Mouse (Mus musculus) liver, embryonic 12.5 days (tissue): ENCODE measurements around the gene Adamtsl3. TPM values are rescaled to one million over a fixed set of nuclear protein-coding genes. Genes with fewer than 3 reads are reported as not detected.

Experiments used
- ATAC-seq: fragments of 200-750 bp; cut with Nextera tagmentation; 2 replicates; pipeline ENCODE4 v1.8.0; 2017; ENCODE audit warnings: moderate number of reproducible peaks, mild to moderate bottlenecking, moderate library complexity
- H3K27ac ChIP-seq: fragments of 300-500 bp; sonication (generic); 2 replicates; pipeline ENCODE4 v1.5.1; 2016; ENCODE audit warnings: mild to moderate bottlenecking
- H3K27me3 ChIP-seq: fragments of 300-500 bp; sonication (generic); replicated peaks from 2 replicates; pipeline ENCODE4 v1.6.1; 2016; ENCODE audit warnings: mild to moderate bottlenecking, moderate library complexity
- H3K36me3 ChIP-seq: fragments of 300-500 bp; sonication (generic); 2 replicates; pipeline ENCODE4 v1.6.1; 2016; ENCODE audit warnings: mild to moderate bottlenecking, moderate library complexity
- H3K4me1 ChIP-seq: fragments of 300-500 bp; sonication (generic); 2 replicates; pipeline ENCODE4 v1.6.1; 2016
- H3K4me2 ChIP-seq: fragments of 300-500 bp; sonication (generic); 2 replicates; pipeline ENCODE4 v1.6.1; 2016; ENCODE audit warnings: mild to moderate bottlenecking, moderate library complexity
- H3K4me3 ChIP-seq: fragments of 300-500 bp; sonication (generic); 2 replicates; pipeline ENCODE4 v1.5.1; 2016; ENCODE audit warnings: mild to moderate bottlenecking, moderate library complexity
- H3K9ac ChIP-seq: fragments of 300-500 bp; sonication (generic); 2 replicates; pipeline ENCODE4 v1.6.1; 2016; ENCODE audit warnings: mild to moderate bottlenecking, moderate library complexity
- H3K9me3 ChIP-seq: fragments of 300-500 bp; sonication (generic); replicated peaks from 2 replicates; pipeline ENCODE4 v1.6.1; 2016; ENCODE audit warnings: mild to moderate bottlenecking, moderate library complexity
- WGBS: fragments of 180-500 bp; shearing (Covaris S2); methylation state at CpG from one replicate; pipeline ENCODE4 v1.1.7; 2016; ENCODE audit not compliant: insufficient replicate concordance; 5-methylcytosine and 5-hydroxymethylcytosine counted together
- polyA plus RNA-seq: library from polyadenylated mRNA; unstranded; fragments of >200 nt; fragmentation: Nextera tagmentation; extraction: Ambion mirVana; gene quantifications from 2 replicates; pipeline ENCODE4 v1.2.1, GENCODE M21; 2016

The Adamtsl3 gene
- polyA plus RNA-seq, 1 experiment from 2014 or later = 0.25 TPM

GRCm38 (mm10) chr7:82429447-82429846 lies 94.0 kb downstream of the Adamtsl3 start:
- Histone ChIP-seq H3K27me3 (no peaks in the 10 kb centered on the region), H3K9ac (no peak overlapping the region), H3K27ac (no peak overlapping the region), H3K9me3 (no peaks in the 10 kb centered on the region), H3K4me1 (no peaks in the 10 kb centered on the region), H3K36me3 (no peaks in the 10 kb centered on the region), H3K4me3 (no peak overlapping the region), H3K4me2 (no peak overlapping the region)
- WGBS = 20% methylated on average over 4 of the region's 4 CpGs
- no peak for ATAC-seq

GRCm38 (mm10) chr7:82431572-82431971 lies 96.1 kb downstream of the Adamtsl3 start:
- no peaks in the 10 kb centered on the region for H3K4me1 ChIP-seq
- no peak overlapping the region for H3K9ac ChIP-seq
- no peak overlapping the region for H3K27ac ChIP-seq
- no peak overlapping the region for H3K4me2 ChIP-seq
- ATAC-seq = no peak
- 39% methylated on average over 2 of the region's 2 CpGs for WGBS
- H3K9me3 ChIP-seq = no peaks in the 10 kb centered on the region
- H3K4me3 ChIP-seq = no peak overlapping the region
- H3K27me3 ChIP-seq = no peaks in the 10 kb centered on the region
- no peaks in the 10 kb centered on the region for H3K36me3 ChIP-seq

DNA sequence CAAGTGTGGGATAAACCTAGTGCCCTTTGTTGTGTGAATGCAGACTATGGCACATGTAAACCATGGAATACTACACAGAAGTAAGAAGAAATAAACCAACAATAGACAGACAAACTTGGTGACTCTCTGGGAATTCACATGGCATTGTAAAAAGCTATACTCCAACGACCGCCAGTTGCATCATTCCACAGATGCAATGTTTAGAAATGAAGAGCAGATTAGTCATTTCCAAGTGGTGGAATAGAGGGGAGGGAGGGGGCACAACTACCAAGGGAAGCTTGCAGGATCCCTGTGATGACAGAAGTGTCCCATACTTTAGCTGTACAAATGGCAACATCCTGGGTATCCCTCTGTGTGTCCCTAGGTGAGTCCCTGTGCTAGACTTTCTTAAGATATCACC lies 97.7 kb downstream of the Adamtsl3 start:
- H3K4me3 ChIP-seq = no peak overlapping the region
- H3K9me3 ChIP-seq = no peaks in the 10 kb centered on the region
- no peak for ATAC-seq
- H3K4me2 ChIP-seq = no peak overlapping the region
- no peak overlapping the region for H3K9ac ChIP-seq
- H3K27ac ChIP-seq = no peak overlapping the region
- H3K4me1 ChIP-seq = no peaks in the 10 kb centered on the region
- H3K36me3 ChIP-seq = no peaks in the 10 kb centered on the region
- no peaks in the 10 kb centered on the region for H3K27me3 ChIP-seq
- 68% methylated on average over 2 of the region's 2 CpGs for WGBS

- no peak for ATAC-seq
- Histone ChIP-seq H3K36me3 (no peaks in the 10 kb centered on the region), H3K4me2 (no peak overlapping the region), H3K4me1 (no peaks in the 10 kb centered on the region), H3K27ac (no peak overlapping the region), H3K27me3 (no peaks in the 10 kb centered on the region), H3K9me3 (no peaks in the 10 kb centered on the region), H3K9ac (no peak overlapping the region), H3K4me3 (no peak overlapping the region)
- 56% methylated on average over 2 of the region's 2 CpGs for WGBS
Measured at GRCm38 (mm10) chr7:82458376-82458775, 122.9 kb downstream of the Adamtsl3 start.

- Histone ChIP-seq H3K27ac (no peak overlapping the region), H3K36me3 (no peaks in the 10 kb centered on the region), H3K4me2 (no peak overlapping the region), H3K9ac (no peak overlapping the region), H3K4me1 (no peaks in the 10 kb centered on the region), H3K27me3 (no peaks in the 10 kb centered on the region), H3K4me3 (no peak overlapping the region), H3K9me3 (no peaks in the 10 kb centered on the region)
- WGBS = 77% methylated on average over 10 of the region's 10 CpGs
- no peak for ATAC-seq
Measured at GRCm38 (mm10) chr7:82462921-82463523, 127.5 kb downstream of the Adamtsl3 start.

GRCm38 (mm10) chr7:82464364-82464763 lies 128.9 kb downstream of the Adamtsl3 start:
- no peaks in the 10 kb centered on the region for H3K27me3 ChIP-seq
- no peaks in the 10 kb centered on the region for H3K4me1 ChIP-seq
- no peak overlapping the region for H3K27ac ChIP-seq
- no peak overlapping the region for H3K4me3 ChIP-seq
- 40% methylated on average over 2 of the region's 2 CpGs for WGBS
- no peaks in the 10 kb centered on the region for H3K36me3 ChIP-seq
- no peak for ATAC-seq
- no peak overlapping the region for H3K4me2 ChIP-seq
- H3K9ac ChIP-seq = no peak overlapping the region
- H3K9me3 ChIP-seq = no peaks in the 10 kb centered on the region

DNA sequence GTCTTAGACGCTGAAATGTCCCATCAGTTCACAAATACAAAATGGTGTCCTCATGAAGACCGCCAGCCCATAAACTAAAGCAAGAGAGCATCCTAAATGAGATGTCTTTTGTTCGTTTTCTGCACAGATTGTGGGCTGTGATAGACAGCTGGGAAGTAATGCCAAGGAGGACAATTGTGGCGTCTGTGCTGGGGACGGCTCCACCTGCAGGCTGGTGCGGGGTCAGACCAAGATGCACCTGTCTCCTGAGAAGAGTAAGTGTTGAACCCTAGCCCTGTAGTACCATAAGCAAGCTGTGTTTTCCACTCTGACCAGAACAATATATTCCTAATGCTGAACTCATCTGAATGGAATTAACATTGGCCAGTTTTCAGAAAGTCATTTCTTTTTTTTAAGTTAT lies 129.9 kb downstream of the Adamtsl3 start:
- H3K4me2 ChIP-seq = no peak overlapping the region
- 62% methylated on average over 6 of the region's 6 CpGs for WGBS
- no peaks in the 10 kb centered on the region for H3K9me3 ChIP-seq
- no peak overlapping the region for H3K9ac ChIP-seq
- H3K27me3 ChIP-seq = no peaks in the 10 kb centered on the region
- H3K4me1 ChIP-seq = no peaks in the 10 kb centered on the region
- ATAC-seq = no peak
- H3K36me3 ChIP-seq = no peaks in the 10 kb centered on the region
- H3K27ac ChIP-seq = no peak overlapping the region
- H3K4me3 ChIP-seq = no peak overlapping the region

- Histone ChIP-seq H3K27me3 (no peaks in the 10 kb centered on the region), H3K9ac (no peak overlapping the region), H3K27ac (no peak overlapping the region), H3K4me3 (no peak overlapping the region), H3K9me3 (no peaks in the 10 kb centered on the region), H3K36me3 (no peaks in the 10 kb centered on the region), H3K4me2 (no peak overlapping the region), H3K4me1 (no peaks in the 10 kb centered on the region)
- 70% methylated on average over 16 of the region's 16 CpGs for WGBS
- no peak for ATAC-seq
Measured at GRCm38 (mm10) chr7:82476441-82477221, 141.1 kb downstream of the Adamtsl3 start.

- no peak overlapping the region for H3K9ac ChIP-seq
- no peak overlapping the region for H3K27ac ChIP-seq
- WGBS = 57% methylated on average over 3 of the region's 3 CpGs
- H3K27me3 ChIP-seq = no peaks in the 10 kb centered on the region
- H3K9me3 ChIP-seq = no peaks in the 10 kb centered on the region
- no peaks in the 10 kb centered on the region for H3K36me3 ChIP-seq
- H3K4me1 ChIP-seq = no peaks in the 10 kb centered on the region
- H3K4me2 ChIP-seq = no peak overlapping the region
- no peak for ATAC-seq
- H3K4me3 ChIP-seq = no peak overlapping the region
Measured at GRCm38 (mm10) chr7:82478461-82478860, 143.0 kb downstream of the Adamtsl3 start.

DNA sequence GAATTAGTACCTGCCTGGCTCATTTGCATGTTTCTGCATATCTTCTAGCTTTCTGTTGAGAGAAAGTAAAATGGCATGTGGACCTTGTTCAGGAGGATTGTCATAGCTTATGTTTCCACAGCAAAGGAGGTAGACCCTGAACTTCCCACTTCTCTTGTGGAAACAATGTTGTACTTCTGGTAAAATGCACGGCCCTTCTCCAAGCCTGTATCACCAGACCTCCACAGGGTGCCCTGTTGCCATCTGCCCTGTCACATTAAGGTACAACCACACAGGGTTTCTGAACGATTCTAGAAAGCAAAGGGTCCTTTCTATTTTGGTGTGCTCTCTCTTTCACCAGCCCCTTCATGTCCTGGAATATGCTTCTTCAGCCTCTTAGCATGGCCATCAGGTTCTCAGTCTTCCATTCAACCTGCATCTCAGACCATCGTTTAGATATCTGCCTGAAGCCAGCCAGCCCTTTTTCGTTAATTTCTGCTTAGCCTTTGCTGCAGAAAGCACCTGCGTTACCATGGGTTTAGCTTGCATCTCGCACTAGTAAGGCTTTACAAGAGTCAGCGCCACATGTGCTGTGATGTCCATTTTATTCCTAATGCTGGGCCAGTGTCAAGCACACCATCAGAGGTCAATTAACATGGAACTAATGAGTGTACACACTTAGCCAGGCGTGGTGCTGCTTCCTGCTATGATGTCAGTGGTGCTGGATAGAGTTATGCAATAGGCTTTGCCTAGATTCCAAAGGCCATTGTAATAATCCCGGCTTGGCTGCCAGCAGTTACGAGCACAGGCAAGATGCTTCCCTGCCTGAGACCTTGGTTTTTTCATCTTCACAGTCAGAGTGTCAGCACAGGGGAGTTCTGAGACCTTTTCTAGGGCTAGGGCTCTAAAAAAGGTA lies 143.6 kb downstream of the Adamtsl3 start:
- 60% methylated on average over 10 of the region's 10 CpGs for WGBS
- H3K4me3 ChIP-seq = no peak overlapping the region
- ATAC-seq = no peak
- H3K27ac ChIP-seq = no peak overlapping the region
- no peaks in the 10 kb centered on the region for H3K4me1 ChIP-seq
- no peaks in the 10 kb centered on the region for H3K9me3 ChIP-seq
- no peak overlapping the region for H3K4me2 ChIP-seq
- H3K9ac ChIP-seq = no peak overlapping the region
- H3K36me3 ChIP-seq = no peaks in the 10 kb centered on the region
- H3K27me3 ChIP-seq = no peaks in the 10 kb centered on the region

DNA sequence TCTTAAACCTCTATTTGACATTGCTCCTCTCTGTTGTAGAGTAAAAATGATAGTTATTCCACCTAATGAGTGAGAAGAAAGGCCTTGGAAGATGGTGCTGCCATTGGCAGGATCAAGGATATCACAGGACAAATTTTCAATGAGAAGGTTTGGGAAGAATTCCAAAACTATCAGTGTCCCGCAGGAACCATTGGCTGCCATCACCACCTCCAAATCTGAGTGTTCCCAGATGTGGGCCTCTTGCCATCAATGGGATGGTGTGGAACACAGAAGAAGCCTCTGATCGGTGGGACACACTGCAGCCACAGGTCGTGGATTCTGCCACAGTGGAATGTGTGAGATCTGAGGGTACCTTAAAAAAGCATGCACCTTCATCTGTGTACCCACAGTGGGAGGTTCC lies 147.9 kb downstream of the Adamtsl3 start:
- H3K4me3 ChIP-seq = no peak overlapping the region
- H3K4me1 ChIP-seq = no peaks in the 10 kb centered on the region
- WGBS = 63% methylated on average over 3 of the region's 3 CpGs
- H3K36me3 ChIP-seq = no peaks in the 10 kb centered on the region
- H3K9ac ChIP-seq = no peak overlapping the region
- no peak overlapping the region for H3K27ac ChIP-seq
- H3K27me3 ChIP-seq = no peaks in the 10 kb centered on the region
- no peak overlapping the region for H3K4me2 ChIP-seq
- ATAC-seq = no peak
- no peaks in the 10 kb centered on the region for H3K9me3 ChIP-seq

- H3K27me3 ChIP-seq = no peaks in the 10 kb centered on the region
- no peak overlapping the region for H3K4me2 ChIP-seq
- H3K4me1 ChIP-seq = no peaks in the 10 kb centered on the region
- H3K27ac ChIP-seq = no peak overlapping the region
- 61% methylated on average over 5 of the region's 5 CpGs for WGBS
- no peak overlapping the region for H3K9ac ChIP-seq
- no peak overlapping the region for H3K4me3 ChIP-seq
- H3K36me3 ChIP-seq = no peaks in the 10 kb centered on the region
- ATAC-seq = no peak
- no peaks in the 10 kb centered on the region for H3K9me3 ChIP-seq
Measured at GRCm38 (mm10) chr7:82484834-82485233, 149.3 kb downstream of the Adamtsl3 start.
